Mouse (Mus musculus): ENCODE results near the gene Aven.

GRCm38 (mm10) chr2:112443491-112443890 lies 49.3 kb upstream of the Aven start:
- TF ChIP-seq ZC3H11A (IDR thresholded peaks at IDR 0.05; ENCODE audit: borderline replicate concordance, low read depth, low read length) (no peak), HCFC1 (IDR thresholded peaks at IDR 0.05; ENCODE audit: borderline replicate concordance, insufficient read depth, low read length) (no peak), ZNF384 (IDR thresholded peaks at IDR 0.05; ENCODE audit: low read depth, low read length) (no peak), MAFK (IDR thresholded peaks at IDR 0.05; ENCODE audit: insufficient read depth, low read depth, low read length) (no peak)

All from ES-E14 (cell line).